Mouse (Mus musculus) left cerebral cortex, adult 11 months (tissue): ENCODE measurements around the gene Cab39.

Experiments
- DNase-seq: peaks from one replicate; pipeline ENCODE4 v3.0.0; 2022; ENCODE audit warnings: low spot score

The Cab39 gene

GRCm38 (mm10) chr1:85793208-85794105 lies at the start of gene Cab39:
Gene Cab39 (plus strand): TSS chr1:85793441.
- peak; percentile 68 for DNase-seq

GRCm38 (mm10) chr1:85744539-85744938 lies 48.7 kb upstream of the Cab39 start:
- no peak for DNase-seq

GRCm38 (mm10) chr1:85746511-85746910 lies 46.7 kb upstream of the Cab39 start:
- DNase-seq = no peak

GRCm38 (mm10) chr1:85749829-85750228 lies 43.4 kb upstream of the Cab39 start:
- DNase-seq = no peak

GRCm38 (mm10) chr1:85750650-85751049 lies 42.6 kb upstream of the Cab39 start:
- no peak for DNase-seq

- DNase-seq = no peak
Observed at GRCm38 (mm10) chr1:85751494-85751893, 41.7 kb upstream of the Cab39 start.

- no peak for DNase-seq
Observed at GRCm38 (mm10) chr1:85751932-85752680, 41.1 kb upstream of the Cab39 start.

GRCm38 (mm10) chr1:85757531-85758230 lies 35.6 kb upstream of the Cab39 start:
- DNase-seq = no peak

- peak; percentile 28 for DNase-seq
Observed at GRCm38 (mm10) chr1:85758231-85758968, 34.8 kb upstream of the Cab39 start.

- DNase-seq = no peak
Observed at GRCm38 (mm10) chr1:85758969-85759293, 34.3 kb upstream of the Cab39 start.

GRCm38 (mm10) chr1:85761665-85762064 lies 31.6 kb upstream of the Cab39 start:
- no peak for DNase-seq

- DNase-seq = no peak
Observed at GRCm38 (mm10) chr1:85763386-85763785, 29.9 kb upstream of the Cab39 start.

GRCm38 (mm10) chr1:85764291-85764690 lies 28.9 kb upstream of the Cab39 start:
- DNase-seq = no peak

GRCm38 (mm10) chr1:85766120-85766519 lies 27.1 kb upstream of the Cab39 start:
- DNase-seq = no peak

GRCm38 (mm10) chr1:85767754-85768153 lies 25.5 kb upstream of the Cab39 start:
- no peak for DNase-seq

GRCm38 (mm10) chr1:85771976-85772375 lies 21.3 kb upstream of the Cab39 start:
- DNase-seq = no peak

- DNase-seq = no peak
Observed at GRCm38 (mm10) chr1:85775136-85775535, 18.1 kb upstream of the Cab39 start.

GRCm38 (mm10) chr1:85776154-85776553 lies 17.1 kb upstream of the Cab39 start:
- no peak for DNase-seq

GRCm38 (mm10) chr1:85778436-85778835 lies 14.8 kb upstream of the Cab39 start, which contains the start of gene A630001G21Rik:
Gene A630001G21Rik (minus strand): TSS chr1:85778643.
- no peak for DNase-seq

GRCm38 (mm10) chr1:85779012-85779411 lies 14.2 kb upstream of the Cab39 start:
- DNase-seq = no peak

GRCm38 (mm10) chr1:85779428-85780180 lies 13.6 kb upstream of the Cab39 start:
- DNase-seq = no peak
